Mouse (Mus musculus) ES-Bruce4 (cell line): ENCODE measurements around the gene Myh9. TPM values are rescaled to one million over a fixed set of nuclear protein-coding genes. Genes with fewer than 3 reads are reported as not detected.
A peak's percentile ranks its signal among the peaks of the same experiment; 100 is the strongest.

Experiments used
- H3K27ac ChIP-seq: 2 replicates; pipeline ENCODE4 v1.5.1; 2012; ENCODE audit warnings: low read length, inconsistent platforms; ENCODE audit not compliant: insufficient read depth
- H3K27me3 ChIP-seq: 2 replicates; pipeline ENCODE4 v1.6.1; 2012; ENCODE audit warnings: mild to moderate bottlenecking, low read length, inconsistent platforms; ENCODE audit not compliant: control insufficient read depth, poor library complexity, insufficient read depth, severe bottlenecking
- H3K36me3 ChIP-seq: 2 replicates; pipeline ENCODE4 v1.6.1; 2012; ENCODE audit warnings: inconsistent platforms, mild to moderate bottlenecking, low read length, moderate library complexity; ENCODE audit not compliant: control insufficient read depth, poor library complexity, insufficient read depth, severe bottlenecking
- H3K4me1 ChIP-seq: one replicate; pipeline ENCODE4 v1.8.1; 2011; ENCODE audit warnings: low read length; ENCODE audit not compliant: control insufficient read depth, insufficient read depth
- H3K4me3 ChIP-seq: 2 replicates; pipeline ENCODE4 v1.5.1; 2011; ENCODE audit warnings: low read depth, mild to moderate bottlenecking, low read length
- H3K9ac ChIP-seq: 2 replicates; pipeline ENCODE4 v1.6.1; 2012; ENCODE audit warnings: low read depth, mild to moderate bottlenecking, inconsistent platforms; ENCODE audit not compliant: poor library complexity, severe bottlenecking
- H3K9me3 ChIP-seq: replicated peaks from 2 replicates; pipeline ENCODE4 v1.6.1; 2012; ENCODE audit warnings: mild to moderate bottlenecking, low read length, inconsistent platforms; ENCODE audit not compliant: control insufficient read depth, poor library complexity, insufficient read depth, severe bottlenecking
- CTCF ChIP-seq: IDR thresholded peaks from one replicate; pipeline ENCODE4 v1.8.1; 2011; ENCODE audit warnings: low read depth, low read length
- EP300 ChIP-seq: IDR thresholded peaks from 2 replicates; pipeline ENCODE4 v1.6.1; 2011; ENCODE audit warnings: low read depth, low read length; ENCODE audit not compliant: insufficient read depth
- POLR2A ChIP-seq: IDR thresholded peaks from one replicate; pipeline ENCODE4 v1.8.1; 2011; ENCODE audit warnings: low read length; ENCODE audit not compliant: insufficient read depth
- polyA plus RNA-seq: library from polyadenylated mRNA; stranded (reverse); fragments of >200 nt; gene quantifications from 2 replicates; pipeline ENCODE4 v1.2.4, GENCODE M21; 2011; ENCODE audit warnings: low read depth; ENCODE audit not compliant: missing spikeins, insufficient read depth, insufficient read length

The Myh9 gene
- polyA plus RNA-seq, 1 experiment = 601 TPM

- H3K4me1 ChIP-seq = peaks cover 15% of the 10 kb centered on the region
- TF ChIP-seq CTCF (no peak), EP300 (0 out of 2 replicates have a peak, but pooled peaks have one; percentile 5)
- no peak overlapping the region for H3K4me3 ChIP-seq
- H3K36me3 ChIP-seq = no peaks in the 10 kb centered on the region
- H3K9ac ChIP-seq = no peak overlapping the region
- peak overlapping the region; percentile 39 for H3K27ac ChIP-seq
- no peaks in the 10 kb centered on the region for H3K9me3 ChIP-seq
- H3K27me3 ChIP-seq = no peaks in the 10 kb centered on the region
Measured at GRCm38 (mm10) chr15:77823634-77824033, 18.3 kb downstream of the Myh9 start.

DNA sequence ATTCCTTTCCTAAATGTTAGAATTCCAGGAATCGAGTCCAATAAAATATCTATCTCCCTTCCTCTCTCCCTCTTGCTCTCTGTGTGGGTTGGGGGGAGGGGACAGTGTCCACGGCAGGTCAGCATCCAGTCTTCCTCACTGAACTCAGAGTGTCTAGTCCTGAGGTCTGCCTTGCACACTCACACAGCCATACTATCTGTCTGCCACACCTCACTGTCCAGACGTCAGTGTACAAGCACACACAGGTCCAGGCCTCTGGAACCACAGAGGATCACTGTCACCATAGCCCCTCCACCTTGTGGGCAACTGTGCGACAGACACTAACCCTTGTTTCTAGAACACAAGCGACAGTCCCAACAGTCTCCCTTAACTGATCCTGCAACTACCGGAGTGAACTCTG, 18.8 kb downstream of the Myh9 start:
- H3K27me3 ChIP-seq = no peaks in the 10 kb centered on the region
- H3K4me1 ChIP-seq = peaks cover 15% of the 10 kb centered on the region
- no peak overlapping the region for H3K4me3 ChIP-seq
- TF ChIP-seq EP300 = no peak
- no peak for TF ChIP-seq CTCF
- TF ChIP-seq POLR2A = no peak
- no peak overlapping the region for H3K9ac ChIP-seq
- no peaks in the 10 kb centered on the region for H3K36me3 ChIP-seq
- H3K9me3 ChIP-seq = no peaks in the 10 kb centered on the region
- H3K27ac ChIP-seq = peak overlapping the region; percentile 39

DNA sequence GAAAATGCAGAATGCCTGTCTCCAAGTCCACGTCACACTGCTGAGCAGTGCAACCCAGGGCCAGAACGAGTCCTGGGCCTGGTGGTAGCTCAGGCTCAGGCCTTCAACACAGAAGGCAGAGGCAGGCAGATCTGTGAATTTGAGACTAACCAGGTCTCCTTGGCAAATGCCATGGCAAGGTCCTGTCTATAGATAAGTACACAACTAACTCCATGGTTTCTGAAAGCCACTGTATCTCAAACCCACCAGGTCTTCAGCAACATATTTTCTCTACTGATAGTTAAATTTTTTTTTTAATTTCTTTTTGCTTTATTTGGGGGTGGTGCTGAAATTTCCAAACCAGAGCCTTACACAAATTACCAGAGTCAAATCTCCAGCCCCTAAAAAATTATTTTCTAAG, 19.3 kb downstream of the Myh9 start:
- H3K9me3 ChIP-seq = no peaks in the 10 kb centered on the region
- no peak overlapping the region for H3K9ac ChIP-seq
- H3K36me3 ChIP-seq = no peaks in the 10 kb centered on the region
- TF ChIP-seq EP300 = no peak
- no peak for TF ChIP-seq CTCF
- TF ChIP-seq POLR2A = no peak
- no peak overlapping the region for H3K4me3 ChIP-seq
- H3K27ac ChIP-seq = peak overlapping the region; percentile 62
- peaks cover 17% of the 10 kb centered on the region for H3K4me1 ChIP-seq
- H3K27me3 ChIP-seq = no peaks in the 10 kb centered on the region

- peak overlapping the region; percentile 62; the same call in 1 of the 2 replicates for H3K27ac ChIP-seq
- peaks cover 18% of the 10 kb centered on the region for H3K4me1 ChIP-seq
- H3K9me3 ChIP-seq = no peaks in the 10 kb centered on the region
Measured at GRCm38 (mm10) chr15:77822057-77822466, 19.9 kb downstream of the Myh9 start.

GRCm38 (mm10) chr15:77821424-77821823, 20.6 kb downstream of the Myh9 start:
- no peaks in the 10 kb centered on the region for H3K9me3 ChIP-seq
- TF ChIP-seq EP300 (no peak), POLR2A (no peak), CTCF (no peak)
- H3K9ac ChIP-seq = no peak overlapping the region
- H3K27me3 ChIP-seq = no peaks in the 10 kb centered on the region
- no peak overlapping the region for H3K4me3 ChIP-seq
- peak overlapping the region; percentile 68 for H3K27ac ChIP-seq
- no peaks in the 10 kb centered on the region for H3K36me3 ChIP-seq
- H3K4me1 ChIP-seq = peaks cover 15% of the 10 kb centered on the region

More at GRCm38 (mm10) chr15:77822057-77822466, 19.9 kb downstream of the Myh9 start:
- 0 out of 2 replicates have a peak, but pooled peaks have one; percentile 47 for TF ChIP-seq EP300
- TF ChIP-seq POLR2A = no peak
- Histone ChIP-seq H3K4me3 (no peak overlapping the region), H3K36me3 (no peaks in the 10 kb centered on the region), H3K27me3 (no peaks in the 10 kb centered on the region), H3K9ac (no peak overlapping the region)

- no peak overlapping the region for H3K4me3 ChIP-seq
- TF ChIP-seq EP300 = no peak
- no peak for TF ChIP-seq POLR2A
- no peak for TF ChIP-seq CTCF
- no peak overlapping the region for H3K9ac ChIP-seq
- H3K36me3 ChIP-seq = no peaks in the 10 kb centered on the region
- H3K4me1 ChIP-seq = peaks cover 14% of the 10 kb centered on the region
- H3K9me3 ChIP-seq = no peaks in the 10 kb centered on the region
- H3K27me3 ChIP-seq = no peaks in the 10 kb centered on the region
- H3K27ac ChIP-seq = 0 out of 2 replicates have a peak overlapping the region, but pooled peaks have one; percentile 9
Measured at GRCm38 (mm10) chr15:77820480-77821163, 21.4 kb downstream of the Myh9 start.
